Mouse (Mus musculus) stomach, embryonic 14.5 days (tissue): Measurements from ENCODE around the gene Ccdc73. TPM values are rescaled to one million over a fixed set of nuclear protein-coding genes. Genes with fewer than 3 reads are reported as not detected.
"Not testable (repeated sequence)": the region's sequence is repeated elsewhere in the genome, so short reads cannot be mapped to it uniquely, and the experiment has no call there.

Experiments
- ATAC-seq: fragments of 200-750 bp; cut with Nextera tagmentation; 2 replicates; pipeline ENCODE4 v1.8.0; 2017; ENCODE audit warnings: low read depth, moderate TSS enrichment; ENCODE audit not compliant: insufficient number of reproducible peaks, insufficient read depth, low FRiP score
- H3K27ac ChIP-seq: fragments of 300-500 bp; sonication (generic); 2 replicates; pipeline ENCODE4 v1.5.1; 2014; ENCODE audit warnings: mild to moderate bottlenecking, low read length, moderate library complexity, mixed read lengths
- H3K27me3 ChIP-seq: fragments of 300-500 bp; sonication (generic); 2 replicates; pipeline ENCODE4 v1.6.1; 2014; ENCODE audit warnings: low read length, control low read depth, mixed read lengths; ENCODE audit not compliant: control insufficient read depth, insufficient read depth
- H3K36me3 ChIP-seq: fragments of 300-500 bp; sonication (generic); 2 replicates; pipeline ENCODE4 v1.6.1; 2014; ENCODE audit warnings: mild to moderate bottlenecking, control low read depth, low read length, moderate library complexity, mixed read lengths; ENCODE audit not compliant: control insufficient read depth, insufficient read depth
- H3K4me1 ChIP-seq: fragments of 300-500 bp; sonication (generic); 2 replicates; pipeline ENCODE4 v1.6.1; 2014; ENCODE audit warnings: low read length, control low read depth, mixed read lengths; ENCODE audit not compliant: control insufficient read depth, insufficient read depth
- H3K4me2 ChIP-seq: fragments of 300-500 bp; sonication (generic); replicated peaks from 2 replicates; pipeline ENCODE4 v1.6.1; 2014; ENCODE audit warnings: low read depth, low read length, control low read depth
- H3K4me3 ChIP-seq: fragments of 300-500 bp; sonication (generic); 2 replicates; pipeline ENCODE4 v1.5.1; 2014; ENCODE audit warnings: low read depth, low read length, control low read depth
- H3K9ac ChIP-seq: fragments of 300-500 bp; sonication (generic); replicated peaks from 2 replicates; pipeline ENCODE4 v1.6.1; 2014; ENCODE audit warnings: low read depth, mild to moderate bottlenecking, control low read depth, low read length, moderate library complexity, mixed read lengths
- H3K9me3 ChIP-seq: fragments of 300-500 bp; sonication (generic); 2 replicates; pipeline ENCODE4 v1.6.1; 2016; ENCODE audit warnings: low read depth, low read length, control low read depth; ENCODE audit not compliant: control insufficient read depth
- WGBS: fragments of 180-500 bp; shearing (Covaris S2); extraction: QIAGEN DNeasy Blood & Tissue Kit; methylation state at CpG from one replicate; pipeline ENCODE4 v1.1.7; 2014; 5-methylcytosine and 5-hydroxymethylcytosine counted together
- polyA plus RNA-seq: library from polyadenylated mRNA; unstranded; fragments of >200 nt; fragmentation: Nextera tagmentation; extraction: Ambion mirVana; gene quantifications from 2 replicates; pipeline ENCODE4 v1.2.1, GENCODE M21; 2014

The Ccdc73 gene
- polyA plus RNA-seq, 1 experiment from 2014 or later, result 9.2 TPM

- no peaks in the 10 kb centered on the region for H3K9me3 ChIP-seq
- 69% methylated on average over 4 of the region's 4 CpGs for WGBS
- H3K4me3 ChIP-seq, result no peak overlapping the region
- H3K27me3 ChIP-seq, result no peaks in the 10 kb centered on the region
- ATAC-seq, result no peak
- no peak overlapping the region for H3K9ac ChIP-seq
- H3K27ac ChIP-seq, result no peak overlapping the region
- H3K36me3 ChIP-seq, result no peaks in the 10 kb centered on the region
- no peaks in the 10 kb centered on the region for H3K4me1 ChIP-seq
- no peak overlapping the region for H3K4me2 ChIP-seq
Observed at GRCm38 (mm10) chr2:105023815-105024214, 156.2 kb downstream of the Ccdc73 start.

GRCm38 (mm10) chr2:105025610-105026009, 158.0 kb downstream of the Ccdc73 start:
- not testable (repeated sequence) for H3K4me2 ChIP-seq, H3K27me3 ChIP-seq, H3K27ac ChIP-seq, ATAC-seq, H3K4me3 ChIP-seq, H3K9me3 ChIP-seq, H3K4me1 ChIP-seq, H3K36me3 ChIP-seq, H3K9ac ChIP-seq
- WGBS, result 75% methylated on average over 12 of the region's 12 CpGs

GRCm38 (mm10) chr2:105026950-105027695, 159.5 kb downstream of the Ccdc73 start:
- no peak overlapping the region for H3K4me3 ChIP-seq

GRCm38 (mm10) chr2:105028806-105029205, 161.2 kb downstream of the Ccdc73 start:
- no peaks in the 10 kb centered on the region for H3K36me3 ChIP-seq
- H3K9ac ChIP-seq, result no peak overlapping the region
- H3K4me3 ChIP-seq, result no peak overlapping the region
- H3K4me1 ChIP-seq, result no peaks in the 10 kb centered on the region
- no peak for ATAC-seq
- no peak overlapping the region for H3K4me2 ChIP-seq
- no peaks in the 10 kb centered on the region for H3K27me3 ChIP-seq
- 55% methylated on average over 5 of the region's 5 CpGs for WGBS
- no peak overlapping the region for H3K27ac ChIP-seq
- no peaks in the 10 kb centered on the region for H3K9me3 ChIP-seq

More at GRCm38 (mm10) chr2:105026950-105027695, 159.5 kb downstream of the Ccdc73 start:
- H3K9me3 ChIP-seq, result no peaks in the 10 kb centered on the region
- no peaks in the 10 kb centered on the region for H3K36me3 ChIP-seq
- H3K4me1 ChIP-seq, result no peaks in the 10 kb centered on the region
- H3K4me2 ChIP-seq, result no peak overlapping the region
- H3K27ac ChIP-seq, result no peak overlapping the region
- 54% methylated on average over 22 of the region's 22 CpGs for WGBS
- H3K9ac ChIP-seq, result no peak overlapping the region
- H3K27me3 ChIP-seq, result no peaks in the 10 kb centered on the region
- no peak for ATAC-seq

- Histone ChIP-seq H3K4me2 (no peak overlapping the region), H3K4me3 (no peak overlapping the region), H3K27me3 (no peaks in the 10 kb centered on the region), H3K4me1 (no peaks in the 10 kb centered on the region), H3K9ac (no peak overlapping the region), H3K36me3 (no peaks in the 10 kb centered on the region), H3K27ac (no peak overlapping the region), H3K9me3 (no peaks in the 10 kb centered on the region)
- ATAC-seq, result no peak
- 90% methylated on average over 5 of the region's 5 CpGs for WGBS
Observed at GRCm38 (mm10) chr2:105030505-105030904, 162.9 kb downstream of the Ccdc73 start.

- 87% methylated on average over 3 of the region's 3 CpGs for WGBS
- H3K4me2 ChIP-seq, result no peak overlapping the region
- ATAC-seq, result no peak
Observed at GRCm38 (mm10) chr2:105034084-105034483, 166.5 kb downstream of the Ccdc73 start.

GRCm38 (mm10) chr2:105035985-105036384, 168.4 kb downstream of the Ccdc73 start:
- no peak overlapping the region for H3K27ac ChIP-seq

More at GRCm38 (mm10) chr2:105034084-105034483, 166.5 kb downstream of the Ccdc73 start:
- Histone ChIP-seq H3K36me3 (no peaks in the 10 kb centered on the region), H3K27me3 (no peaks in the 10 kb centered on the region), H3K9ac (no peak overlapping the region), H3K4me3 (no peak overlapping the region), H3K9me3 (no peaks in the 10 kb centered on the region), H3K27ac (no peak overlapping the region), H3K4me1 (no peaks in the 10 kb centered on the region)

GRCm38 (mm10) chr2:105036401-105037070, 168.9 kb downstream of the Ccdc73 start:
- Histone ChIP-seq H3K27me3 (no peaks in the 10 kb centered on the region), H3K4me2 (no peak overlapping the region), H3K9ac (no peak overlapping the region), H3K27ac (no peak overlapping the region), H3K4me3 (no peak overlapping the region), H3K9me3 (no peaks in the 10 kb centered on the region), H3K36me3 (no peaks in the 10 kb centered on the region), H3K4me1 (no peaks in the 10 kb centered on the region)
- WGBS, result 68% methylated on average over 11 of the region's 11 CpGs
- ATAC-seq, result no peak; the same call in 1 of the 2 replicates

More at GRCm38 (mm10) chr2:105035985-105036384, 168.4 kb downstream of the Ccdc73 start:
- WGBS, result 45% methylated on average over 11 of the region's 11 CpGs
- no peaks in the 10 kb centered on the region for H3K36me3 ChIP-seq
- no peak overlapping the region for H3K4me2 ChIP-seq
- no peaks in the 10 kb centered on the region for H3K4me1 ChIP-seq
- ATAC-seq, result no peak
- H3K27me3 ChIP-seq, result no peaks in the 10 kb centered on the region
- no peaks in the 10 kb centered on the region for H3K9me3 ChIP-seq
- H3K4me3 ChIP-seq, result no peak overlapping the region
- no peak overlapping the region for H3K9ac ChIP-seq
